Mouse (Mus musculus) lung, postnatal 10 days (tissue): ENCODE data around the gene Dact2.
A peak's percentile ranks its signal among the peaks of the same experiment; 100 is the strongest.

Experiments used
- DNase-seq: peaks from one replicate; pipeline ENCODE4 v3.0.0; 2021

Gene Dact2

DNA sequence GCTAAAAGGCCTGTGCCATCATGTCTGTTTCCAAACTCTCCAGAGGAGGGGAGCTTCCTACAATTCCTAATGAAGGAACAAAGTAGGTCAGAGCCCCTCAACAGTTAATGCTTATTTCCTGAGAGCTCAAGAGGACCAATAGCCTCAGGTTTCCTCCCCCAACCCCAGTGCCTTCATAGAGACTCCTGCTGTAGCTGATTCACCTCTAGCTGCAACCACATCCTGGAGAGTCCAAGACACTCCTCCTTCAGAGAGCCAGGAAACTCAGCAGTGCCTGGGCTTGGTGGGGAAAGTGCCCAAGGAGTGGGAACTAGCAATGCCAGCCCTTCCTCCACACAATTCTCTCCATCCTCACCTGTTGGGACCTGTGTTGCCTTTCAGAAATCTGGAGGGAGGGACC, 31.4 kb downstream of the Dact2 start:
- no peak for DNase-seq

DNA sequence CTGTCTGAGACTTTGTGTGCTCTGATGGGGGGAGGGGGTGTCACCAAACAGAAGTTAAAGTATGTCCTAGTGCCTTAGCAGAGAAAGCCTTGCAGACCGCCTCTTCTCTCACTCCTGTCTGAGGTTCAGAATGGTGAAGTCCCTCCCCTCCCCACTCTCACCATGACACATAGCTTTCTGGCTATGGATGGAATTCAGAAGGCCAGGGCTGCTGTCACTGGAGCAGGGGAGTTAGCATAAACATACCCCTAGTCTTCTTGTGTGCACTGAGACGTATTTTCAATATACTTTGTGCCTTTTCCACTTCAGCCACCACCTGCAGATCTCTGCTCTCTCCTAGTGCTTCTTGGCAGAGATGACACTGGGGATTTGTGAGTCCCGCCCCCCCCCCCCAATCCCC, 31.9 kb downstream of the Dact2 start:
- DNase-seq: no peak

DNA sequence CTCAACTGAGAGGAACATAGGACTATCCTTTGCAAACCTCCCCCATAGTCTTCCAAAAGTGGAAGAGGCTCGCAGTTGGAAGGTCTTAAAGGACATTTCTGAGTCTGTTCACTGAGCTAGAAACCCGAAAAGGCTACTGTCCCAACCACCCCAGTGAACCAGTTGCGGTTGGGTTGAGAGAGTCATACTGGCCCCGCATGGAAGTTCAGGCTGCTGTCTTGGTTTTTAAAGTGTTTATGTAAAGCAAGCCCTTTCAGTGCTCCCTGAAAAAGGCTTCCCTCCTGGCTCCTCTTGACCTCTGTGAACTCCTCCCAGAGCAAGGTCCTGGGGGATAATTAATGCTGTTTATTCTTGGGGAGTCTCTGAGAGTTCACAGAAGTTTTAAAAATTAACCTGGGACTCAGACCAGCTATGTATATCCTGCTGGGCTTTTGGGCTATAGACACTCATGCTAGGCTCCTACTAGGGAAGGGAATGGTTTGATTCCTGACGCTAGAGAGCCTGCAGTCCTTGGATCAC, 33.1 kb downstream of the Dact2 start:
- no peak for DNase-seq

DNA sequence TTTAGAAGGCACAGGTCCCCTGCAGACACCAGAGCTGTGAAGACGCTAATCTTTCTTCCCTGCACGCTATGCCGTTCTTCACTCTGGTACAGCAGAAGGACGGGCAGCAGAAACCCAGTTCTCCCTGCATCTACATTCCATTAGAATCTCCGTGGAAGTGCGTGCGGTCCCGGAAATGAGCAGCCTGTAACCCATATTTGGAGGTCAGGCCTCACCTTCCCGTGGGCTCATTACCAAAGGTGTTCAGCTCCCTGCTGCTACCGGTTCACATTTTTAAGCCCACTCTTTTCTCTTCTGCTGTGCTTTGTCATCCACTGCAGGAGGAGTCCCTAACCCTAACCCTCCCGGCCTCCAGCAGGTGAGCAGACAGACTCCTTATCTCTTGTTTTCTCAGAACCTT, 34.7 kb downstream of the Dact2 start:
- no peak for DNase-seq

DNA sequence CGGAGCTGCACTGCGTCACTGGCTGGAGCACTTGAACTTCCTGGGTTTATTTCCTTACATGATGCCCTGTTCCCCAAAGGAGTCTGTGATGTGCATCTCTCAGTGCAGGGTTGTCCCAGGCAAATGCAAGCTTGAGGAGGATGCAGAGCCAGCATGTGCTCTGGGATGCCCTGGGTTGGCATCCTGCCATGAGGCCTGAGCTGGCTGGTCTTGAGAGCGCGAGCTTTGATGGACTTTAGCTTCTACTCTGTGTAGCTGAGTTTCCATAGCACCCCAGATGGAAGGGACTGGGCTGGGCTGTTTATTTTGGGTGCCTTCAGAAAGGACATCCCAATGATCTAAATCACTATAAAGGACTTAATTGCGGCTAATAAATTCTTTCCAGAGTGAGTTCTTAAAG, 36.5 kb downstream of the Dact2 start:
- DNase-seq: no peak

DNA sequence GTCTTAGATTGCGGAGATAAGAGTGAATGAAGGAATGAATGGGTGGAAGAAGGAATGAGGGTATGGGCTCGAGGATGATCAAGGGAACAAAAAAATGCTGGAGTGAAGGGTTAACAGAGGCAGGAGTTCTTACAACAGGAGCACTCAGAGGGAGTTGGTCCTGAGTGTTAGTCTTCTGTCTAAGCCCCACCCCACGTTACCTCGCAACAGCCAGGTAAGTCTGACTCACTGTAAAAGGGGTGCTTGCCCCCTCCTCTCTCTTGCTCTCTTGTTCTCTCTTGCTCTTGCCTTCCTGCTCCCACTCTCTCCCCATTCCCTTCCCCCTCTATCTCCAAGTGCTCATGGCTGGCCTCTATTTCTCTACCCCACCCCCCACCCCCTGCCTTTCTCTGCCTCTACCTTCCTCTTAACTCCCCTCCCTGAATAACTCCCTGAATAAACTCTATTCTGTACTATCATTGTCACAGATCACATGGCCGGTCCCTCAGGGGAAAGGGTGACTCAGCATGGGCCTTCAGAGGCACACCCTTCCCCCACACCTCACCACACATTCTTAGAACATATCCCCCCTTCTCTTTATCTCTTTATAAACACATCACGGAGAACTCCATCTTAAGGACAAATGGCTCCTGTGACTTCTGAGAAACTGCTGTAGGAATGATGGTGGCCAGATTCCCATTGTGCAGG, 37.2 kb downstream of the Dact2 start:
- no peak for DNase-seq

DNA sequence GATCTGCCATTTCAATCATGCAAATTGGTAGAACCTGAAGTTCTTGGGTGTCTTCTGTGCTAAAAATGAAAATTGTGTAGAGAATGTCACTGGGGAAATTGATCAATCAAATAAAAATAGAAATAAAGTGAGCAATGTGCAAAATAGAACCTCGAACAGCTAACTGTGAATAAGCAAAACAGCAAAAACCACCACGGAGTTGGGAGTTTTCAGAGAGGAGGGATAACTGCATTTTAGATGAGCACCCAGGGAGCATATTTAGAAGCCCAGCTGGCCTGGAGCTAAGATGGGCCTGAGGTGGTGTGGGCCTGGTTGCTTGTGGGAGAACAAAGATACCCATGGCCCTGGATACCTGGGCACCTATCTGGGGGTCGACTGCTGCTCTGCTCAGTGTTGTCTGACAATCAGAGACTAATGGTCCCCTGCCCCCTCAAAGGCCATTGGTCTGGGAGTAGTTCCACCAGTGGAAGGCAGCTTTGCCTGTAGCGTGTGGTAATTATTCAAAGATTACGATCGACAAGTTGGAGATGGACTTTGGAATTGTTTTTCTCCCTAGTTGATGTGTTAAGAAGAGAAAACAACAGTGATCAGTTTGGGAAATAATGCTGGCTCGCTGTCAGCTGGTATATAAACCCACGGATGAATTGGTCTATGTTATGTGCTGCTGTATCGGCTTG, 38.0 kb downstream of the Dact2 start:
- DNase-seq: no peak

DNA sequence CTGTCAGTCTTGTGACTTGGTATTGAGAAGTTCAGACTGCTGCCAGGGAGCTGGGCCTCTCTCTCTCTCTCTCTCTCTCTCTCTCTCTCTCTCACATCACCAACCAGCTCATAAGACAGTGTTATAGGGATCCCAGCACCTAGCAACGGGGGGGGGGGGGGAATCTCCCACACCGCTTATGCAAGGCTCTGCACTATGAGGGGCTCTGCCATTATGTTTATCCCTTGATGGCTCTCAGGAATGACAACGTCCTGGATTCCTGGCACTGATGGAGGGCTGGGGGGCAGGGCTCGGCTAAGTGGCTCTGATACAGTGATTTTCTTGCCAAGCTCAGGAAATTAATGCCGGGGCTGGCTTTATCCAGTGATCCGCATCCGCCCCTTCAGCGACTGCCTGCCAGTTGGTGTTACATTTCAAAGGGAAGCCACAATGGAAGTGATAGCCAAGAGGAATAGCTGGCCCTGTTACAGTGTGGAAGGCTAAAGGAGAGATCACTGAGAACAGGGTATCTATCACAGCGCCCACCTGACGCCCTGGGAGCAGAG, 38.7 kb downstream of the Dact2 start:
- DNase-seq: peak; percentile 72

DNA sequence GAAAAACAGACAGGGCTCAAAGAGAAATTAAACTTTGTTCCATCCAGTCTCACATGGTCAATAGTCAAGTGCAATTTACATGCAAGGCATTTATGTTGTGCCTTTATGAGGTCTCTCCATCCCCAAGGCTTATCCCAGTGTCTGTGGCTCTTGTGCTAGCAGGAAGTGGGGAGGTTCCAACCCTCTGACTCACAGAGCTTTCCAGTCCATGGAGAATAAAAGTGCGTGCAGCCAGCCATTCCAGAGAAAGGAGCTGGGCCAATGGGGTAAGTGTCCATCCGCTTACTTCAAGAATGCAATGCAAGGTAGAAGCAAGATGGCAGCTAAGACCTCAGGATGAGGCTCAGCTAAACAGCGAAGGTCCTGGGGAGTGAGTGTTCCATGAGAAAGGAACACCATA, 43.3 kb downstream of the Dact2 start:
- no peak for DNase-seq

DNA sequence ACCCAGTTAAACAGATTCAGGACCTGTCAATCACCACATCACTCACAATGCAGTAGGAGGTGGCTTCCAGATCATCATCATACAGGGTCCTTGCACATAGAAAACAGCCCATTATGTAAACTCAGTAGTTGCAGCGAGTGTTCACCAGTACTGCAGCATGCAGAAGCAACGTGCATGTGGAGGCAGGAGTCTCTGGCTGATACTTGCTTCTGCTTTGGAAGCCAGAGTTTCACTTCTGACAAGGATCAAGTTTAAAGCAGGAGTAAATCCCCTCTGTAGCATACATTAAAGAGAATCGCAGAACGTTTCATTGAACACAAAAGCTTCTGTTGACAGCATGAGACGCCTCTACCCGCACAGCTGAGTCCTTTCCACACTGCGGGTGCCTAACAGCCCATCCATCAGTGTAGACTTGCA, 46.3 kb downstream of the Dact2 start:
- DNase-seq: no peak
